Mouse (Mus musculus): ENCODE results near the gene Phc2. TPM values are rescaled to one million over a fixed set of nuclear protein-coding genes. Genes with fewer than 3 reads are reported as not detected.

Phc2 gene
- total and polyA plus RNA-seq, 3 experiments: 23.7 to 65.5 TPM; not detected in 1

- H3K36me3 ChIP-seq (ENCODE audit: control insufficient read depth in 1 of 2, insufficient read depth in 2 of 2, low read length in 2 of 2): no peaks in the 10 kb centered on the region
- no peaks in the 10 kb centered on the region for H3K79me2 ChIP-seq (ENCODE audit: control insufficient read depth, insufficient read depth, low read length, poor library complexity)
- no peak for TF ChIP-seq SMC3 (IDR thresholded peaks at IDR 0.05; ENCODE audit: low read depth, low read length)
- no peak for TF ChIP-seq USF1 (IDR thresholded peaks at IDR 0.05; ENCODE audit: low read depth, low read length)
- no peak for TF ChIP-seq ZKSCAN1 (IDR thresholded peaks at IDR 0.05; ENCODE audit: low read depth, low read length)
- no peak for TF ChIP-seq GABPA (IDR thresholded peaks at IDR 0.05; ENCODE audit: low read depth, low read length)
- no peak for TF ChIP-seq TCF12 (IDR thresholded peaks at IDR 0.05; ENCODE audit: low read depth, low read length)
- TF ChIP-seq USF2 (IDR thresholded peaks at IDR 0.05; ENCODE audit: borderline replicate concordance in 1 of 2, insufficient read depth in 1 of 2, low read depth in 1 of 2, low read length in 2 of 2): no peak
- TF ChIP-seq GATA1 (IDR thresholded peaks at IDR 0.05; ENCODE audit: low read depth, low read length): no peak
- no peak for TF ChIP-seq CTCF (IDR thresholded peaks at IDR 0.05 in 2 of 3, conservative IDR thresholded peaks at IDR 0.05 in 1 of 3; ENCODE audit: control insufficient read depth in 1 of 3, insufficient read depth in 1 of 3, low read depth in 2 of 3, low read length in 3 of 3, poor library complexity in 1 of 3, severe bottlenecking in 1 of 3)
- no peak for TF ChIP-seq TBP (IDR thresholded peaks at IDR 0.05; ENCODE audit: low read depth, low read length)
- TF ChIP-seq POLR2A (IDR thresholded peaks at IDR 0.05; ENCODE audit: control insufficient read depth in 1 of 2, insufficient read depth in 1 of 2, low read depth in 1 of 2, low read length in 2 of 2, poor library complexity in 1 of 2): no peak
- no peak for TF ChIP-seq E2F4 (IDR thresholded peaks at IDR 0.05; ENCODE audit: borderline replicate concordance, low read depth, low read length)
- no peak for TF ChIP-seq ETS1 (IDR thresholded peaks at IDR 0.05; ENCODE audit: low read depth, low read length)
- TF ChIP-seq POLR2AphosphoS5 (IDR thresholded peaks at IDR 0.05; ENCODE audit: borderline replicate concordance, low read depth, low read length): no peak
- TF ChIP-seq TAL1 (IDR thresholded peaks at IDR 0.05; ENCODE audit: low read length): no peak
- TF ChIP-seq NRF1 (IDR thresholded peaks at IDR 0.05; ENCODE audit: insufficient read depth, low read depth, low read length, poor library complexity, severe bottlenecking): no peak
- TF ChIP-seq MAX (IDR thresholded peaks at IDR 0.05; ENCODE audit: low read length): no peak
- no peak for TF ChIP-seq BHLHE40 (IDR thresholded peaks at IDR 0.05; ENCODE audit: borderline replicate concordance, low read depth, low read length)
- no peak for TF ChIP-seq CHD1 (IDR thresholded peaks at IDR 0.05; ENCODE audit: low read depth, low read length)
- TF ChIP-seq SIN3A (IDR thresholded peaks at IDR 0.05; ENCODE audit: low read length): no peak
- TF ChIP-seq JUND (IDR thresholded peaks at IDR 0.05; ENCODE audit: low read depth, low read length): no peak
- H3K9ac ChIP-seq (ENCODE audit: control insufficient read depth, low read depth, low read length, poor library complexity, severe bottlenecking): no peak overlapping the region
- H3K27me3 ChIP-seq (ENCODE audit: control insufficient read depth in 1 of 2, insufficient read depth in 2 of 2, low read length in 2 of 2): no peaks in the 10 kb centered on the region
- no peaks in the 10 kb centered on the region for H3K9me3 ChIP-seq (replicated peaks; ENCODE audit: insufficient read depth, low read length)
- DNase-seq (ENCODE audit: low read depth, low spot score): no peak
- no peaks in the 10 kb centered on the region for H3K4me1 ChIP-seq (ENCODE audit: control insufficient read depth in 1 of 2, insufficient read depth in 2 of 2, low read length in 2 of 2)
- H3K4me3 ChIP-seq (ENCODE audit: control insufficient read depth in 1 of 2, insufficient read depth in 1 of 2, low read depth in 2 of 2, low read length in 2 of 2): no peak overlapping the region
- no peak overlapping the region for H3K27ac ChIP-seq (ENCODE audit: control insufficient read depth, low read depth, low read length)
These were observed 46.0 kb downstream of the Phc2 start for GRCm38 (mm10) chr4:128700543-128700942.

DNA sequence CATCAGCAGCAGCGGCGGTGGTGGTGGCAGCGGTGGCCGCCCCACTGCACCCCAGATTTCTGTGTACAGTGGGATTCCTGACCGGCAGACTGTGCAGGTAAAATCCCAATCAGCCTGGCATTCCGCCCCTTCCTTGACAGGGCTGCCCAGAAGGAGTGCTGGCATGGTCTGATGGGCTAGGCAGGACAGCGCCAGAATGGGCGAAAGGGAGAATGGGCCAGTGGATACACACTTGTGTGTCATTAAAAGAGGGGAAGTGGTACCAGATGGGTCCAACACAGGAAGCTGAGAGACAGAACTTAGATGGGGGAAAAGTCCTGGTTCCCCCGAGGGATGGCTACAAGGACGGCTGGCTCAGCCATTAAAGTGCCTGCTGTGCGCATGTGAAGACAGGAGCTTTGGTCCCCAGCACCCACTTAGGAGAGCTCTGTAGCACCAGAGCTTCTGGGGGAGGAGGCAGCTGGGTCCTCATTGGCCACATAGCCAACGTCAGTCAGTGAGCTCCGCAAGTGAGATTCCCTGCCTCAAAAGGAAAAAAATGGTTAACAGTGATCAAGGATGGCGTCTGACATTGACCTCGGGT, 50.7 kb downstream of the Phc2 start:
- Histone ChIP-seq H3K4me1 (ENCODE audit: control insufficient read depth in 1 of 2, insufficient read depth in 2 of 2, low read length in 2 of 2) (peaks cover 0 to 14% of the 10 kb centered on the region in 2 experiments; a peak in 3 of 4 replicates), H3K9ac (ENCODE audit: control insufficient read depth, low read depth, low read length, poor library complexity, severe bottlenecking) (no peak overlapping the region), H3K36me3 (ENCODE audit: control insufficient read depth in 1 of 2, insufficient read depth in 2 of 2, low read length in 2 of 2) (no peaks in the 10 kb centered on the region), H3K79me2 (ENCODE audit: control insufficient read depth, insufficient read depth, low read length, poor library complexity) (no peaks in the 10 kb centered on the region), H3K27me3 (ENCODE audit: control insufficient read depth in 1 of 2, insufficient read depth in 2 of 2, low read length in 2 of 2) (no peaks in the 10 kb centered on the region), H3K4me3 (ENCODE audit: control insufficient read depth in 1 of 2, insufficient read depth in 1 of 2, low read depth in 2 of 2, low read length in 2 of 2) (no peak overlapping the region), H3K27ac (ENCODE audit: control insufficient read depth, low read depth, low read length) (no peak overlapping the region), H3K9me3 (replicated peaks; ENCODE audit: insufficient read depth, low read length) (no peaks in the 10 kb centered on the region)
- no peak for DNase-seq (ENCODE audit: low read depth, low spot score)
- TF ChIP-seq MXI1 (IDR thresholded peaks at IDR 0.05; ENCODE audit: low read depth, low read length): no peak
- no peak for TF ChIP-seq MAX (IDR thresholded peaks at IDR 0.05; ENCODE audit: low read length)

All from MEL (cell line).